Mouse (Mus musculus): ENCODE data around the gene Rnf141. TPM values are rescaled to one million over a fixed set of nuclear protein-coding genes. Genes with fewer than 3 reads are reported as not detected.

Rnf141 gene
- total and polyA plus RNA-seq, 2 experiments from 2014 or later = 44.9 to 81.8 TPM

GRCm38 (mm10) chr7:110854519-110854918 is 10.3 kb upstream of the Rnf141 start:
- no peak for TF ChIP-seq CTCF (IDR thresholded peaks at IDR 0.05; ENCODE audit: low read depth)
- peaks cover 13% of the 10 kb centered on the region; the same call in 1 of the 2 replicates for H3K4me1 ChIP-seq (ENCODE audit: insufficient read depth)
- H3K4me3 ChIP-seq (ENCODE audit: low read depth, low read length) = no peak overlapping the region
- H3K27ac ChIP-seq (ENCODE audit: low read depth, low read length) = no peak overlapping the region
- 46% methylated on average over 3 of the region's 3 CpGs for WGBS
- ATAC-seq (peak; percentile 58; the same call in 1 of the 2 replicates), DNase-seq (peak; percentile 13)
- H3K4me2 ChIP-seq (ENCODE audit: low read depth) = no peak overlapping the region
- H3K9me3 ChIP-seq (ENCODE audit: low read length) = no peaks in the 10 kb centered on the region
- H3K36me3 ChIP-seq (ENCODE audit: insufficient read depth) = no peaks in the 10 kb centered on the region
- H3K27me3 ChIP-seq (ENCODE audit: insufficient read depth, low read length) = no peaks in the 10 kb centered on the region
- no peak overlapping the region for H3K9ac ChIP-seq

DNA sequence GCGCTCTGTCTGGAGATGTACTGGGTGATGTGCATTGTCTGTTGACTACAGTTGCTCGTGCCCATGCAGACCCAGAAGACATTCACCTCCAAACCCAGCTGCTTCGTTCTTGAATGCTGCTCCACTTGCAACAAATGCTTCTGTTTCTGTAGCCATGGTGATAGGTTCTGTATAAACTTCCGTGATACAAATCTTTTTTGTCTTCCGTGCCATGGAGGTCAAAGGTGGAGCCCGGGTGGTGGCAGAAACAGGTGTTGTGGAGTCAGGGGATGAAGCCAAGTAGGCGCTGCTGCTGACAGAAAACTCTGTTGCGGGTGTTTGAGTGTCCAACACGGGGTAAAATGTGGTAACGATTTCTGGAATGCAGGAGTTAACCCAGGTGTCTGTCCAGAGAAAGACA is 9.4 kb upstream of the Rnf141 start:
- Histone ChIP-seq H3K4me3 (ENCODE audit: low read depth, low read length) (no peak overlapping the region), H3K36me3 (ENCODE audit: insufficient read depth) (no peaks in the 10 kb centered on the region), H3K27me3 (ENCODE audit: insufficient read depth, low read length) (no peaks in the 10 kb centered on the region), H3K27ac (ENCODE audit: low read depth, low read length) (no peak overlapping the region), H3K4me1 (ENCODE audit: insufficient read depth) (peaks cover 13% of the 10 kb centered on the region; the same call in 1 of the 2 replicates), H3K9ac (no peak overlapping the region), H3K9me3 (ENCODE audit: low read length) (no peaks in the 10 kb centered on the region), H3K4me2 (ENCODE audit: low read depth) (no peak overlapping the region)
- WGBS = 64% methylated on average over 10 of the region's 10 CpGs
- ATAC-seq (no peak), DNase-seq (no peak)
- TF ChIP-seq CTCF (IDR thresholded peaks at IDR 0.05; ENCODE audit: low read depth) = no peak

DNA sequence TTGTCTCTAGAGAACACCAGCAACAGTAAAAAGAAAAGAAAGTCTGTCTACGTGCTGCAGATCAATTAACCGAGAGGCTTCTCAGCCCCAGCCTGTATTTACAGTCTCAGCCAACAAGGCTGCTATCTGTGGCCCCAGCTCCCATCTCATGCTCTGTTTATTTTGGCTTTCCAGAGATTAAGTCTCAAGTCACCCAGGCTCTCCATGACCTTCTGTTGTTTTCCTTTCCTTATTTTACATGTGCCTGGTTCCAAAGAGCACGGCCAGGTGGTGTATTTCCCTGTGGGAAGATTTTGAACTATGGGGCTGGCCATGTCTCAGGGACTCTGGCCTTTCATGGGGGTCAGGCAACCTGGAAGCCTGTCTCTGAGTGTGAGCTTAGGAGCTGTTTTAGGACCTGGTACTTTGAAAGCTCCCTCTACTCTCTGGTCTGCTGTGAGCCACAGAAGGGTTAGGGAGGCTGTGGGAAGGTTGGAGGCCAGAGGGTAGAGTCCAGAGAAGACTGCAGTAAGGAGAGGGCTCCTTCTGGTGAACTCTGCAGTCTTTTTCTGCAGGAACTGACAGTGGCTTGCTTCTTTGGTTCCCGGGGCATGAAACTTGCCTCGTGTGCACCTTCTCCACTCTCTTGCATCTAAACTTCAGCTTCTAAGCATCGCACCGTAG is 7.4 kb upstream of the Rnf141 start:
- no peak overlapping the region for H3K4me2 ChIP-seq (ENCODE audit: low read depth)
- ATAC-seq (no peak), DNase-seq (no peak)
- no peaks in the 10 kb centered on the region for H3K27me3 ChIP-seq (ENCODE audit: insufficient read depth, low read length)
- no peak overlapping the region for H3K4me3 ChIP-seq (ENCODE audit: low read depth, low read length)
- no peak overlapping the region for H3K27ac ChIP-seq (ENCODE audit: low read depth, low read length)
- H3K36me3 ChIP-seq (ENCODE audit: insufficient read depth) = no peaks in the 10 kb centered on the region
- H3K9ac ChIP-seq = no peak overlapping the region
- H3K9me3 ChIP-seq (ENCODE audit: low read length) = no peaks in the 10 kb centered on the region
- H3K4me1 ChIP-seq (ENCODE audit: insufficient read depth) = peaks cover 13% of the 10 kb centered on the region; the same call in 1 of the 2 replicates
- WGBS = 77% methylated on average over 7 of the region's 7 CpGs
- TF ChIP-seq CTCF (IDR thresholded peaks at IDR 0.05; ENCODE audit: low read depth) = no peak

GRCm38 (mm10) chr7:110848371-110848770 is 4.1 kb upstream of the Rnf141 start:
- DNase-seq (no peak), ATAC-seq (no peak)
- H3K4me1 ChIP-seq (ENCODE audit: insufficient read depth) = no peaks in the 10 kb centered on the region
- H3K27ac ChIP-seq (ENCODE audit: low read depth, low read length) = no peak overlapping the region
- H3K9ac ChIP-seq = no peak overlapping the region
- no peaks in the 10 kb centered on the region for H3K27me3 ChIP-seq (ENCODE audit: insufficient read depth, low read length)
- H3K4me2 ChIP-seq (ENCODE audit: low read depth) = no peak overlapping the region
- no peak for TF ChIP-seq CTCF (IDR thresholded peaks at IDR 0.05; ENCODE audit: low read depth)
- no peaks in the 10 kb centered on the region for H3K36me3 ChIP-seq (ENCODE audit: insufficient read depth)
- 81% methylated on average over 1 of the region's 1 CpGs for WGBS
- no peaks in the 10 kb centered on the region for H3K9me3 ChIP-seq (ENCODE audit: low read length)
- no peak overlapping the region for H3K4me3 ChIP-seq (ENCODE audit: low read depth, low read length)

DNA sequence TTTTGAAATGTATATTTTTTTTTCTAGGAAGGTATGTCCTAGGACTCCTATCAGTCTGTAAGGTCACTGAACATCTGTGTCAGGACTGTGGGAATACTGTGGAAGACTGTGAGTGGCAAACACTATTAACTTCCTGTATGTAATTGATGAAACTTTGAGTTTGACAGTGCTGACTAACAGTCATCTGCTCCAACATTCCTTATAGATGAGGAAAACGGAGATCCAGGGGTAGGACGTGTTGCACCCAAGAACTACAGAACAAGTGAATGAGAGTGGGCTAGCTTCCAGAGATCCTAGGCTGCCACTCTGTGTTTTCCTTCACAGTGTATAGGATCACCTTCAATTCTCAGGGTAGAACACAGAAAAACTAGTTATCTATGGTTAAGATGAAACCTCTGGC is 3.1 kb upstream of the Rnf141 start:
- WGBS = 86% methylated on average over 2 of the region's 2 CpGs
- no peak overlapping the region for H3K4me2 ChIP-seq (ENCODE audit: low read depth)
- DNase-seq (no peak), ATAC-seq (no peak)
- H3K4me3 ChIP-seq (ENCODE audit: low read depth, low read length) = no peak overlapping the region
- H3K27me3 ChIP-seq (ENCODE audit: insufficient read depth, low read length) = no peaks in the 10 kb centered on the region
- no peaks in the 10 kb centered on the region for H3K36me3 ChIP-seq (ENCODE audit: insufficient read depth)
- H3K27ac ChIP-seq (ENCODE audit: low read depth, low read length) = no peak overlapping the region
- no peaks in the 10 kb centered on the region for H3K9me3 ChIP-seq (ENCODE audit: low read length)
- no peak for TF ChIP-seq CTCF (IDR thresholded peaks at IDR 0.05; ENCODE audit: low read depth)
- no peak overlapping the region for H3K9ac ChIP-seq
- no peaks in the 10 kb centered on the region for H3K4me1 ChIP-seq (ENCODE audit: insufficient read depth)

GRCm38 (mm10) chr7:110840332-110840731 is 3.9 kb downstream of the Rnf141 start:
- no peak for TF ChIP-seq CTCF (IDR thresholded peaks at IDR 0.05; ENCODE audit: low read depth)
- no peak for ATAC-seq
- 84% methylated on average over 4 of the region's 4 CpGs for WGBS
- no peaks in the 10 kb centered on the region for H3K27me3 ChIP-seq (ENCODE audit: insufficient read depth, low read length)
- DNase-seq = no peak
- no peak overlapping the region for H3K4me2 ChIP-seq (ENCODE audit: low read depth)
- peaks cover 7% of the 10 kb centered on the region; the same call in 1 of the 2 replicates for H3K36me3 ChIP-seq (ENCODE audit: insufficient read depth)
- H3K4me1 ChIP-seq (ENCODE audit: insufficient read depth) = no peaks in the 10 kb centered on the region
- H3K4me3 ChIP-seq (ENCODE audit: low read depth, low read length) = no peak overlapping the region
- no peak overlapping the region for H3K9ac ChIP-seq
- H3K9me3 ChIP-seq (ENCODE audit: low read length) = no peaks in the 10 kb centered on the region
- H3K27ac ChIP-seq (ENCODE audit: low read depth, low read length) = no peak overlapping the region

DNA sequence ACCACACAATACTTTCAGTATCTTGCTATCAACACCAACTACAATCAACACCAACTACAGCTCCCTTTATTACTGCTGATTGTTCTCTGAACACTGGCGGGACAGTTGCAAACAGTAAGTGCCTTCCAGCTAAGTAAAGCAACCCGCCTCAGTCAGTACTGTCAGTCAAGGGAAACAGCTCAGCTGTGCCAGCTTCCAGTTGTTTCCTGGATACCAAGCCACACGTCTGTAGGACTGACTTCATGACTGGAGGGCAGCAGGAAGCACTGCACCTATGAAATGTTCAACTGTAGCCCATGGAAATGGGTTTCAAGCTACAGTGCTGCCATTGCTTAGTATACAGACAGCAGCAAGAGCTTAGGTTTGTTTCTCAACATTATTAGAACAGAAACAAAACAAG is 9.7 kb downstream of the Rnf141 start:
- no peak overlapping the region for H3K4me2 ChIP-seq (ENCODE audit: low read depth)
- H3K27ac ChIP-seq (ENCODE audit: low read depth, low read length) = no peak overlapping the region
- no peaks in the 10 kb centered on the region for H3K4me1 ChIP-seq (ENCODE audit: insufficient read depth)
- H3K27me3 ChIP-seq (ENCODE audit: insufficient read depth, low read length) = no peaks in the 10 kb centered on the region
- 61% methylated on average over 3 of the region's 3 CpGs for WGBS
- peaks cover 26% of the 10 kb centered on the region for H3K36me3 ChIP-seq (ENCODE audit: insufficient read depth)
- ATAC-seq (no peak), DNase-seq (no peak)
- no peak for TF ChIP-seq CTCF (IDR thresholded peaks at IDR 0.05; ENCODE audit: low read depth)
- no peaks in the 10 kb centered on the region for H3K9me3 ChIP-seq (ENCODE audit: low read length)
- H3K4me3 ChIP-seq (ENCODE audit: low read depth, low read length) = no peak overlapping the region
- no peak overlapping the region for H3K9ac ChIP-seq
